Mouse (Mus musculus) frontal cortex, postnatal 25 days (tissue): ENCODE data around the gene Tfpt.
"Not testable (repeated sequence)": the region's sequence is repeated elsewhere in the genome, so short reads cannot be mapped to it uniquely, and the experiment has no call there.

Experiments
- DNase-seq, 2 experiments: peaks; one replicate each; pipeline ENCODE4 v3.0.0; 2022; ENCODE audit warnings: low spot score in 2 of 2

The Tfpt gene

DNA sequence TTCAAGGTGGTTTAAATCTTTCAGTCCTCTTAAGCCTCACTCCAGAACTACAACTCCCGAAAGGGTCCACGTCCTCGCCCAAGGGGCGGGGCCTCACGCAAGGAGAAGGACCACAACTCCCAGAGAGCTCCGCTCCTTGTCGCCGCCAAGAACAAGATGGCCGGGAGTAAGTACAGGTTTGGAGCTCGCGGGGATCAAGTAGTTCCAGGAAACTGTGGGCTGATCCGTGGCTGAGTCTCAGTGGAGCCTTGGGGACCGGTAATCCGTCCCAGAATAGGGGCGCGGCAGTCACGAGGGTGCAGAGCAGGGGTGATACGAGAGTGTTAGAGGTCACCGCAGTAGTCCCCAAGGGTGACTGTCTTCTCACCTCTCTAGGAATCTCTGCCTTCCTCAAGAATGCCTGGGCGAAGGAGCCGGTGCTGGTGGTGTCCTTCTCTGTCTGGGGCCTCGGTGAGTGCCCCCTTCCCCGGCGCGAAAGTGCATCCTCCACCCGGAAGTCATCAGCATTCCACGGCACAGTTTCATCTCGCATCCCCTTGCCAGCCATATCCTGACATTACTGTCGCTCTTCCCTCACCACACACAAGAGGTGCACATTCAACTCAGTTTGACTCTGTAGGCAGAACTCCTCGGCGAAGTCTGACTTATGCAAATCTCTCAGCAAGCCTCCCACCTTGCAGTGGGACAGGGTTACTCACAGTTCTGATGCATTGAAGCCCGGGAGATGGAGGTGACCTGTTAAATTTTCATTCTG is 12.3 kb downstream of the Tfpt start, which contains the start of gene Ndufa3:
Gene Ndufa3 (plus strand): TSS at position 132 of the 754 bp plus-strand sequence.
- peak; percentile 69 to 74 for DNase-seq

DNA sequence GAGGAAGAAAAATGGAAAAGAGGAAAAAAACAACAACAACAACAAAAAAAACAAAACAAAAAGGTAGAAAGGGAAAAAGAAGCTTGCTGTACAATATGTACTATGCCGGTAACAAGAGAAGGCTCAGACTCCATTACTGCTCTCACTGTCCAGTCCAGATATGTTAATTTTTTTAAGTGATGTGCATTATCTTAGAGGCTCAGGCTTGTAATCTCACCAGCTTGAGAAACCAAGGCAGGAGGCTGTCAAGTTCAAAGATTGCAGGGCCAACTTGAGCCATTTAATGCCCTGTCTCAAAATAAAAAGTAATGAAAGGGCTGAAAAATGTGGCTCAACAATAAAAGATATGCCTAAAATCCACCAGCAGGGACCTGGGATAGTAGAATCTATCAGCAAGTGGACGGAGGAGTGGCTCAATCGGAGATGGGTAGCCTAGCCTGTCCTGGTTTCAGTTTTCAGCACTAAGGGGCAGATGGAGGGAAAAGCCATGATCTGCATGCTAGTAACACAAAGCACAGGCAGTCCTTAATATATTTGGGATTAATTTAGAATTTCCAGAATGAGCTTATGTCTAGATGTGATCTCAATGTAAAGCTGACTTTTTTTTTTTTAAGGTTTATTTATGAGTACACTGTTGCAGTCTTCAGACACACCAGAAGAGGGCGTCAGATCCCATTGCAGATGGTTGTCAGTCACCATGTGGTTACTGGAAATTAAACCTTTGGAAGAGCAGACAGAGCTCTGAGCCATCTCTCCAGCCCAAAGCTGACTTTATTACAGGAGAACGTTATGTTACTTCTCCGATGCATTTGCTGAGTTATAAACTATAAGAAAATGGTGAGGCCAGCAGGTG is 13.1 kb downstream of the Tfpt start:
- DNase-seq = peak in 1 of 2 experiments; percentile 32

DNA sequence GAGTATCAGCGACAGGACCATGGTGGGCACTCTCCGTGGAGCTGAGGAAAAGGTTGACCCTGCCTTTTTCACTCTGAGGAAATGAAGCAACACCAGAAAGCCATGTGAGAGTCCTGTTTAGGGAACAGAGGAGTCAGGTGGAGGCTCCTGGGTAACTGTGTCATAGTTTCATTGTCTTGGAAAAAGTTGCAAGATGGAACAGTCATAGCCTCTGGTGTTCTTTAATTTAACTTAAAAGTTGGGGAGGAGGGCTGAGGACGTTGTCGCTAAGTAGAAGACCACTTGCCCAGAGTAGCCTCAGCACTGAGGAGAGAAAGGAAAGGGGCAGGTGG is 13.7 kb downstream of the Tfpt start, which contains the start of gene Oscar:
Gene Oscar (minus strand): TSS at position 101 of the 332 bp plus-strand sequence.
- DNase-seq = no peak

- DNase-seq = no peak
Observed at GRCm38 (mm10) chr7:3614021-3614420, 15.7 kb downstream of the Tfpt start.

DNA sequence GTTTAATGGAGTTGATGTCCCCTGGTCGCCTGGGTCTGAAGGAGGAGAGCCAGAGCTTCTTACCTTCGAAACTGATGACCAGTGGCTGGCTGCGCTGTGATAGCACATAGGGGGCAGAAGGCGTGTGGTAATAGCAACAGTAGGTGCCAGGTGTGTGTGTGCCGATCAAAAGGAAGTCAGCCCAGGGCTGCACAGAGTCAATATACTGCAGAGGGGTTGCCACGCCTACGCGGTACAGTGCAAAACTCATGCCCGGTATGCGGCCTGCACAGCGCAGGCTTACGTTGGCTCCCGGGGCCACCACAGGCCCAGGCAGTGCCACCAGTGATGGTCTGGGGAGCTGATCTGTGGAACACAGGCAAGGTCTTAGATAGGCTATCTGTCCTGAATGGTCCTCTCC is 18.7 kb downstream of the Tfpt start:
- DNase-seq = no peak

DNA sequence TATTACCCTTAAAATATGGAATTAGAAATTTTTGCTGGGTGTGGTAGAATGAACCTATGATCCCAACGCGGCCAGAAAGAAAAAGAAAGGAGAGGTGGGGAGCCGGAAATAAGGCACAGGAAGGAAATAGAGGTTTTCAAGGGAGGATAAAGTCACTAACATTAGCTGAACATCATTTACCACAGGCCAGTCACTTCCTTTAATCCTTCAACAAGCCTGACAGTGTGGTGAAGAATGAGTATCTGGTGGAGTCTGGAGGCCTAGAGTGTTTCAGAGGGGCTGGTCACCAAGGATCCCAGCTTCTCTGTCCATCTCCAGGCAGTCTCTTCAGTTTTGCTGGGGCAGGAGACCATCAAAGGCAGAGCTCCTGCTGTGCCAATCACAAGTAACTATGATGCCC is 19.3 kb downstream of the Tfpt start:
- no peak for DNase-seq

- no peak for DNase-seq
Observed at GRCm38 (mm10) chr7:3609082-3609481, 20.6 kb downstream of the Tfpt start.

GRCm38 (mm10) chr7:3608668-3609067 is 21.1 kb downstream of the Tfpt start:
- DNase-seq = no peak

DNA sequence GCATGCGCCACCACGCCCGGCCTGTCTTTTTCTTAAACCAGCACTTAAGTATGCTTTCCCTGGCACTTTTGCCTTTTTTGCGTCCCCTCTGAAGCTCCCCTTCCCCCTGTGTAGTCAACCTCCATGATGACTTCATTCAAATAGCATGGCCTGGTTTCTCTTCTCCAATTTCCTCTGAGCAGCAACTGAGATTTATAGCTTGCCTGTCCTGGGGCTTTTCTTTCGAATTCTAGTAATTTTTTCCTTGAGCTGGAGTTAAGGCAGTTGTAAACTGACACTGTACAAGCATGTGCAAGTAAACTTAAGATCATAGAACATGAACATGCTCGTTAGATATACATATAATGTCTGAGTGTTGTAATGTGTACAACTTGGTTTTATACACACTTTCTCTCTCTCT is 22.3 kb downstream of the Tfpt start:
- no peak for DNase-seq

DNA sequence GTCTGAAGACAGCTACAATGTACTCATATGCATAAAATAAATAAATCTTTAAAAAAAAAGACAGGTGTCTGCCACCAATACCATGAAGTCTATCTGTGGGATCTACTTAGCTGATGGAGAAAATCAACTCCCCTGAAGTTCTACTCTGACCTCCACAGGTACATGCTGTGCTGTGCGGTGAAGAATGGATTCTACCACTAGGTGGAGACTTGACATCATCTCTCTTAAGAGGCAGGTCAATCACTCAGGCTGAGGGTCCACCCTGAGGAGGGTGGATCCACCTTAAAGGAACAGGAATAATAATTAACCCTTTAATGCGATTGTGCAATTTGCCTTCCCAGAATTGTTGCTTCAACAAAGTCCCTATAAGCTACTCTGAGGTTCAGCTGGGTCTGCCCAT is 22.9 kb downstream of the Tfpt start:
- no peak for DNase-seq

DNA sequence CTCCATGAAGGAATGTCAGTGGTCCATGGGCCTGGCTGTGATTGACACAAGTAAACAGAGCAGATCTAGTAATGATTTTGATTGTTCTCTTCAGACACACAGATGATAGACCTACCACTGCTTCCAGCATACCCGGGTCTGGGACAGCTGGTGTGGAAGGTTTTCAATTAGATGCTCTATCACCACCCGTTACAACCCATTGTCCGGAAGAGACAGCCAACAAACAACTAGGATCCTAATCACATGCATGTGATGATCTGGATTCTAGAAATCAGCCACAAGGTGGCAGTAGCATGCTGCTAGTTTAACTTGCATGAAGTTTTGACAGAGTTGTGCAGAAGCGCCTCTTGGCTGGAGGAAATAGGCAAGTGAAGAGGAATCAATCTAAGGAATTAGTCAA is 28.6 kb downstream of the Tfpt start:
- DNase-seq = peak; percentile 38 to 66

- not testable (repeated sequence) for DNase-seq
Observed at GRCm38 (mm10) chr7:3597755-3598154, 32.0 kb downstream of the Tfpt start.

DNA sequence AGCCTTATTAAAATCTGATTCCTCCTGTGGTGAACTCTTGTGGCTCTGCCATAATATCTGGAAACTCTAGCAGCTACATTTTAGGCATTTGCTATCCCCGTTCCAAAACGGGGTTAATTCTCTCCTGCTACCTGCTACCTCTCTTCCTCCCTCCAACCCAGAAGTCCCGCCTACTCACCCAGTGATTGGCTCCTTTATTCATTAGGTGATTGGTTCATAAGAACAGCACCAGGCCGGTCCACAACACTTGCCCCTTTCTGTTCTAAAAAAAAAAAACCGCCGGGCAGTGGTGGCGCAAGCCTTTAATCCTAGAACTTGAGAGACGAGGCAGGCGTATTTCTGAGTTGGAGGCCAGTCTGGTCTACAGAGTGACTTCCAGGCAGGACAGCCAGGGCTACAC is 34.6 kb downstream of the Tfpt start:
- no peak for DNase-seq

GRCm38 (mm10) chr7:3594686-3595085 is 35.0 kb downstream of the Tfpt start:
- no peak for DNase-seq

GRCm38 (mm10) chr7:3593855-3594254 is 35.9 kb downstream of the Tfpt start:
- no peak for DNase-seq

- DNase-seq = no peak
Observed at GRCm38 (mm10) chr7:3591534-3591933, 38.2 kb downstream of the Tfpt start.

- DNase-seq = no peak
Observed at GRCm38 (mm10) chr7:3590550-3590949, 39.2 kb downstream of the Tfpt start.

- no peak for DNase-seq
Observed at GRCm38 (mm10) chr7:3587292-3587691, 42.4 kb downstream of the Tfpt start.

GRCm38 (mm10) chr7:3586255-3586654 is 43.5 kb downstream of the Tfpt start:
- no peak for DNase-seq

GRCm38 (mm10) chr7:3585763-3586162 is 44.0 kb downstream of the Tfpt start:
- no peak for DNase-seq

GRCm38 (mm10) chr7:3580029-3580428 is 49.7 kb downstream of the Tfpt start:
- DNase-seq = no peak

DNA sequence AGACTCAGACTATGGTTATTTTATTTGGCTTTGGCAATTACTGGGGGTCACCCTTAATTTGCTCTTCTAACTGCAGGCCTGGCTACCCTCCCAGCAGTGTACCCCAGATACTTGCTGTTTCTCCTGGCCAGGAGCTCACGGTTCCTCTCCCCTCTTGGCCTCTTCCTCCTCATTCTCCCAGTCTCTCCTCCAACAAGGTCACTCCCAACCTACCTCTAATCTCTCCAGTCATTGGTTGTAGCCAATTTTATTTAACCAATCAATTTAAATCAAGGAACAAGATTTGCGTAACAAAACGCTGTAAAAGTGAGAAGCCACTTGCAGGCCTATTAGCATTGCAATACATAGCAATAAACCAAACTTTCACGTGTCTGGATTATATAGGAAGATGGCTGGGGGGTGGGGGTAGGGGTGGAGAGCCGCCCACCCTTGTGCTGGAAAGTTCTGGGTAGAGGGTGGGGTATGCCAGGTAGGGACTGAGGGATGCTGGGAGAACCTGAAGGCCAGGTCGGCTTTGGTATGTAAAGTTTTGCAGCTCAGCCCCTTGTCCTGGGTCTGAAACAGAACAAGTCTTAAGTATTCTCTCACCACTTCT is 50.7 kb downstream of the Tfpt start:
- DNase-seq = no peak

GRCm38 (mm10) chr7:3578196-3578595 is 51.5 kb downstream of the Tfpt start:
- no peak for DNase-seq
